Mouse (Mus musculus): ENCODE measurements at regions not wholly inside any gene's neighbourhood (a gene's known extent, or its start where the extent isn't known, plus 50 kb on each side); places are given as distances from the start of the nearest gene placed in this dataset.
A peak's percentile ranks its signal among the peaks of the same experiment; 100 is the strongest.

GRCm38 (mm10) chr5:118353689-118354088, 108.7 kb downstream of the 2410131K14Rik start:
- DNase-seq (ENCODE audit: low spot score) = no peak

GRCm38 (mm10) chr5:118354127-118354526, 109.1 kb downstream of the 2410131K14Rik start:
- DNase-seq (ENCODE audit: low spot score) = no peak

GRCm38 (mm10) chr5:118354871-118355270, 109.8 kb downstream of the 2410131K14Rik start:
- DNase-seq (ENCODE audit: low spot score) = no peak

- no peak for DNase-seq (ENCODE audit: low spot score)
Observed at GRCm38 (mm10) chr5:118355287-118355686, 110.3 kb downstream of the 2410131K14Rik start.

GRCm38 (mm10) chr5:118355691-118356337, 110.8 kb downstream of the 2410131K14Rik start:
- DNase-seq (ENCODE audit: low spot score) = no peak

- DNase-seq (ENCODE audit: low spot score) = peak; percentile 71
Observed at GRCm38 (mm10) chr5:118359646-118360373, 114.8 kb downstream of the 2410131K14Rik start.

- DNase-seq (ENCODE audit: low spot score) = no peak
Observed at GRCm38 (mm10) chr5:118360374-118361064, 115.5 kb downstream of the 2410131K14Rik start.

- no peak for DNase-seq (ENCODE audit: low spot score)
Observed at GRCm38 (mm10) chr5:118361133-118361852, 116.3 kb downstream of the 2410131K14Rik start.

GRCm38 (mm10) chr5:118361853-118362406, 116.9 kb downstream of the 2410131K14Rik start:
- DNase-seq (ENCODE audit: low spot score) = no peak

GRCm38 (mm10) chr5:118362738-118363137, 117.7 kb downstream of the 2410131K14Rik start:
- DNase-seq (ENCODE audit: low spot score) = no peak

GRCm38 (mm10) chr5:118363154-118363553, 118.1 kb downstream of the 2410131K14Rik start:
- no peak for DNase-seq (ENCODE audit: low spot score)

- no peak for DNase-seq (ENCODE audit: low spot score)
Observed at GRCm38 (mm10) chr5:118364646-118365045, 119.6 kb downstream of the 2410131K14Rik start.

- DNase-seq (ENCODE audit: low spot score) = no peak
Observed at GRCm38 (mm10) chr5:118365196-118365595, 120.2 kb downstream of the 2410131K14Rik start.

- DNase-seq (ENCODE audit: low spot score) = no peak
Observed at GRCm38 (mm10) chr5:118365651-118366050, 120.6 kb downstream of the 2410131K14Rik start.

GRCm38 (mm10) chr5:118367047-118367446, 122.0 kb downstream of the 2410131K14Rik start:
- no peak for DNase-seq (ENCODE audit: low spot score)

GRCm38 (mm10) chr5:118373581-118373981, 128.6 kb downstream of the 2410131K14Rik start:
- no peak for DNase-seq (ENCODE audit: low spot score)

- no peak for DNase-seq (ENCODE audit: low spot score)
Observed at GRCm38 (mm10) chr5:118374968-118375367, 129.9 kb downstream of the 2410131K14Rik start.

- no peak for DNase-seq (ENCODE audit: low spot score)
Observed at GRCm38 (mm10) chr5:118375916-118376315, 130.9 kb downstream of the 2410131K14Rik start.

GRCm38 (mm10) chr5:118376478-118376877, 131.5 kb downstream of the 2410131K14Rik start:
- DNase-seq (ENCODE audit: low spot score) = no peak

- no peak for DNase-seq (ENCODE audit: low spot score)
Observed at GRCm38 (mm10) chr5:118377402-118377848, 132.4 kb downstream of the 2410131K14Rik start.

GRCm38 (mm10) chr5:118379245-118380051, 134.4 kb downstream of the 2410131K14Rik start:
- DNase-seq (ENCODE audit: low spot score) = no peak

Data from T-cell, adult 2 months (primary cell).